Mouse (Mus musculus): ENCODE results near the gene Cmya5.

Gene Cmya5

GRCm38 (mm10) chr13:93062860-93063636 is 81.5 kb downstream of the Cmya5 start:
- no peak for DNase-seq (ENCODE audit: low read depth)

- DNase-seq (ENCODE audit: low read depth) = no peak
Measured at GRCm38 (mm10) chr13:93061311-93061710, 83.2 kb downstream of the Cmya5 start.

- DNase-seq (ENCODE audit: low read depth) = no peak
Measured at GRCm38 (mm10) chr13:93060437-93060836, 84.1 kb downstream of the Cmya5 start.

DNA sequence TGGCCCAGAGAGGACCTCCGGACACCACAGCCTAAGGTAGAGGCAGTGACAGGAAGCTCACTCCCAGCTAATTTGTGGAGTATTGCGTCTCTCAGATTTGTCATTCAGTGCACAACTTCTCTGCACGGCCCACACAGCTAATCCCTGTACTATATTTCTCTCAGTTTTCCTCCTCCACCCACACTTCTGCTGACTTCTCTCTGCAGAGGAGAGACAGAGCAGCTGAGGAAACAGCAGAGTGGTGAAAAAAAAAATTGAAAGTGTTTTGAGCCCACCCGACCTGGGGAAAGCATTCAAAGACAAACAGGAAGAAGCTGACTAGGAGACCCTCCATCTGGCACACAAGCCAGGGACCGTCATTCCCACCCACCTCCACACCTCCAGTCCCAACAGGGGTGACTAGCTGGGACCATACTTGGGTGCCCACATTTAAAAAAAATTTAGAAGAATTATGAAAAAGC is 85.9 kb downstream of the Cmya5 start:
- DNase-seq (ENCODE audit: low read depth) = no peak

DNA sequence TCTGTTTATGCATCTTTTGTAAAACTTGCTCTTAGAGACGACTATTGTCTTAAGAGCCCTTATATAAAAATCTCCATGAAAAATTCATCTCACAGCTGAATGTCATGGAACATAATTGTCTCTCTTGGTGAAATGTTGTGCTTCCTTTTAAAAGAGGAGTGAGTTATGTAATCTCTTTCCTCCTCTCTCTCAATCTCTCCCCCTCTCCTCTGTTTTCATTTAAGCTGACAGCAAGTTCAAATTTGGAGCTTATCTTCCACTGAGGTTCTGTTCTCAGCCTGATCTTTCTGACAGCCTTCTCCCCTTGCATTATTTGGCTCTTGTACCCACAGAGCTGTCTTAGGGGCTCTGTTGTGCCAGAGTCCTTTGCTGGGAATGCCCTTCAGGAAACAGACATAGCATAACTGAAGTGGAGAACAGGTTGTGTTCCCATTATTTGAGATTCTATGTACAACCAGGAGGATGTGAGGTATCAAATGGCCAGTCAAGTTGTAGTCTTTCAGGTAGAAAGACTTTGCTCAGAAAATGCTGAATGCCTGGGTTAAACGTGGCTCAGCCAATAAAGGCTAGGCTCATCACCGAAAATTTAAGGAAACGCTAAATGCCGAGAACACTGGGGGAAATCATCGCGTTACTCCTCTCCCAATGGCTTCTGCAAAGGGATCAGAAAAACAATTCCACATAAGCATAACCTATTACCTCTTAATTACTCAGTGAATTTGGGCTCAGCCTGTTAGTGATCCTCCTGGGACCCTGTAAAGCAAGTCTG is 86.8 kb downstream of the Cmya5 start:
- DNase-seq (ENCODE audit: low read depth) = no peak

DNA sequence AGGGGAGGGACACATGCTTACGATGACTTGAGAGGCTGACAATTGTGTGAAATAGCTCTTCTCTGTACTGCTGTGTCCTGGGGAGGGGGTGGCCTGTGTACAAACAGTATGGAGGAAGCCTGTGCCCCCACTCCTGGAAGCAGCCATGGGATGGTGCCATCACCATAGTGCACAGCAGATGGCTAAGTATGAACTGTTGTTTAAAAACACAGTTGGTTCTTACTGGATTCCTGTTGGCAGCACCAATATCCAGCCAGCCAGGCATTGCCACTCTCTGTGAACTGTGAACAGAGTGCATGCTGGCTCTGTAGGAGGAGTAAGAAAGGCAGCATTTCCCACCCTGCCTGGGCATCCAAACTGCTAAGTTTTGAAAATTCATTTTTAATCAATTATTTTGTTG is 88.4 kb downstream of the Cmya5 start:
- DNase-seq (ENCODE audit: low read depth) = no peak

DNA sequence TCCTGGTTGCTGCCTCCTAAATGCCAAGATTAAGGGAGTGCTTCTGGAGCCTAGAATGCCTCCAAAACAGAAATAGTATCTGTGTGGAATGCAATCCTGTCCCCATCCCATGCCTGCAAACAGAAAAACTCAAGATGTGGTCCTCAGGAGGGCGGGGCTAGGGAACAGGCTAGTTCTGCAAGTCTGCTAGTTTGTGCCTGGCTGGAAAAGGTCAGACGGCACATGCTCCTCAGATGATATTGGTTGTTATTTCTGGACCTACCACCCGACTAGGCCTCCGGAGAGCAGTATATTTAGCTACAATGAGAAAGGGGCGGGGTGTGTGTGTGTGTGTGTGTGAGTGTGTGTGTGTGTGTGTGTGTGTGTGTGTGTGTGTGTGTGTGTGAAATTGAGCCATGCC is 93.0 kb downstream of the Cmya5 start:
- no peak for DNase-seq (ENCODE audit: low read depth)

DNA sequence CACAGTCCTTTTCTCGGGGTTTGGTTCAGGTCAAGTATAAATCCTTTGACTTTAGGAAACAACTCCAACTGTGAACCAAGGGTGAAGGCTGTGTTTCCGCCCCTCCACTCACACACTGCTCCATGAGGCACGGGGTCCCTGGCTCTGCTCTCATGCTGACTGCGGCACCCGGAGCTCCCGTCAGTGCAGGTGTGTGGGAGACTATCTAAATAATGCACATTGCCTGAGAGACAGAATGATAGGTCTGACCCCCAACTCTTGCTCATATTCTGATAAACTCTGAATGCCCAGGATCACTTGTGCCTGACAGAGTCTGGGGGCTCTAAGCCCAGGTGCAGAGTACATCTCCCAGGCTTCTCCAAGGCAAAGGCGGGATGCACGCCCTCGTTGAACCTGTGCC is 103.5 kb downstream of the Cmya5 start:
- no peak for DNase-seq (ENCODE audit: low read depth)

GRCm38 (mm10) chr13:93036218-93036617 is 108.3 kb downstream of the Cmya5 start:
- DNase-seq (ENCODE audit: low read depth) = no peak

- DNase-seq (ENCODE audit: low read depth) = no peak
Measured at GRCm38 (mm10) chr13:93029337-93029736, 115.2 kb downstream of the Cmya5 start.

DNA sequence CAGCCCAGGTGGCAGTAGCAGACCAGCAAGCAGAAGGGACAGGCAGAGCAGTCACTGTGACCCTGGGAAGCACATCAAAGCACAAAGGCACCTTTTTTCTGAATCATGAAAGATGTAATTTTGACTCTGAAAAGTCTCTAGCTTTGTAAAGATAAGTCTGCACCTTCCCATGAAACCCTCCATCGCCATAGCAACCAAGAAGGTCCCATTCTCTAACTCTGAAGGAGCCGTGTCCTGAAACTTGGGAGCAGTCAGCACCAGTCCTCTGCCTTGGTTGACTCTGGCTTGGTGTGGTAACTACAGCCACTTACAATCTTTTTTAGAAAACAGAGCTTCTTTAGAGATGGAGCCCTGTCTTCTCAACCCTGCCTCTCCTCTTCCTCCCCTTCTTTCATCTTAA is 119.7 kb downstream of the Cmya5 start:
- no peak for DNase-seq (ENCODE audit: low read depth)

DNA sequence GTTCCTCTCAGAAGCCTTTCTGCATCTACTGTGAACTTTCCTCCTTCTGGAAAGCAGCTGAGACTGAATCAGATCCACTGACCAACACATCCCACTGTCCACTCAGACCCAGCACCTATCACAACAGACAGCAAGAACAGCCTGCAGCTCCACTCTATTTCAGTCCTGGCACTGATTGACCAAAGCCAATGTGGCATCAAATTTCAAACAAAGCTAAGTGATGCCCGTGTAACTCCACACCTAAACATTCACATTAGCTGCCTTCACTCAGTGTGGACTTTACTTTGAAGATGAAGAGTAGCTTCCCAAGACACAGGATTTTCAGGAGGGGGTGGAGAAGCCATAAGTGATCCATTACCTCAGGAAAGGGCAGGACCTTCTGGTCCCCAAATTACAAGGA is 122.4 kb downstream of the Cmya5 start:
- DNase-seq (ENCODE audit: low read depth) = no peak

GRCm38 (mm10) chr13:93012952-93013351 is 131.6 kb downstream of the Cmya5 start:
- DNase-seq (ENCODE audit: low read depth) = no peak

DNA sequence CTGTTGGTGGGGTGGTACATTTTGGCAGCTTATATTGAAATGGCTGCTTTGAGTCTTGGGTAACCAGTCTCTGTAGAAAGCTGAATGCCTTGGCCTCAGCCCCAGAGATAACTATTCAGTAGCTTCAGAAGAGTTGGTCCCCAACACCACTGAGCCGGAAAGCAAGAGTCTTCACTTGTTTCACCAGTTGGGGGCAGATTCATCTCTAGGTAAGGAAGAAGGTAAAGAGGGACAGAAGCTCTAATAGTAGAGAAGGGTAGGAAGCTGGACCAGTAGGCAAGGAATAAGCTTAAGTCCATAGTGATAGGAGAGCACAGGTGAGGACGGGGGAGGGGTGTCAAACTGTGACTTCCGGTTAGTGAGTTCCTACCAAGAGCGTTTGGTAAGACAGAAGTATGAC is 133.2 kb downstream of the Cmya5 start:
- DNase-seq (ENCODE audit: low read depth) = no peak

DNA sequence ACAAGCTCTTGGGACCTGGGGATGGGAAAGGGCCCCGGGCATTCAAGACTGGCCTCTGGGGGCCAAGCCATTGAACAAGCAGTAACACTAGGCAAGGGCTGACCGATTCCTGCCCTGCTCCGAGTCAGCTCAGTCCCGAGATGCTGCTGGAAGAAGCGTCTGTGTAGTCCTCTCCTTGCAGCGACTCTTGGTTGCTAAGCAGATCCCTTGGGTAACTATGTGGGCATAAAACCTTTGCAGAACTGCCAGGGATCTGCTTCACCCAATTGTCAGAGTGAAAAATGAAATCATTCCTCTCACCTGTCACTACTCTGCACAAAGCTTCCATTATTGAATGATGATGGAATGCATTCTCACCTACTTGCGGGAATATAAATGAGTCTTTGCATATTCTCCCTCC is 134.0 kb downstream of the Cmya5 start:
- no peak for DNase-seq (ENCODE audit: low read depth)

DNA sequence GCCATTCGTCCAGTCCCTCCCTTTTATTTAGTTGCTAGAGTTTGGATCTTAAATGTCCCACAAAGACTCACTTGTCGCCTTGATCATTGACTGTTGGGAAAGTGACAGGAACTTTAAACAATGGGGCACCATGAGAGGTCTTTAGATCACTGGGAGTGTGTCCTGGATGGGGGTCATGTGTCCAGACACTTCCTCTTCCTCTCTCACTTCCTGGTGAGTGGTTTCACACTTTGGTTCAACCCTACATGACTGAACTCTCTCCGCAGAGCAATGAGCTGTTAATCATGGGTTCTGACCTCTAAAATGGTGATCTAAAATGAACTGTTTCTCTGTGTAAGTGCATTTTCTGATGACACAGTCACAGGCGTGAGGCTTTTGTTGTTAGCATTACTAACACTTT is 137.4 kb downstream of the Cmya5 start:
- no peak for DNase-seq (ENCODE audit: low read depth)

- no peak for DNase-seq (ENCODE audit: low read depth)
Measured at GRCm38 (mm10) chr13:93006347-93006746, 138.2 kb downstream of the Cmya5 start.

DNA sequence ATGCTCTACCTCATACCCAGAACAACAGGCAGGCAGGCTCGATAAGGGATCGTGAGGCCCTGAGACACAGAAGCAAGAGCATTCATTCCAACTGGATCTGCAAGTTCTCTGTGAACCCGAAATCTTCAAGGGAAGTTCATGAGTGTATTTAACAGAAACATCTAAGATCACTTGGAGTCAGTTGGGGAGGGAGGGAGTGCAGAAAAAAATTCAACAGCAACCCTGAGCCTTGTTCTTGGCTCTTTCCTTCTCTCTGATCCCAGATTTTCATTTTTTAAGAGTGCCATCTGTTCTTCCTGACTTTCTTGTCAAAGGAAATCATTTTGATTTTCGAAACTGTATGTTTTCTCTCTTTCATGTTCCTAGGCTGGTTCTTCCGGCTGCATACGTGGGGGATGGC is 140.5 kb downstream of the Cmya5 start:
- DNase-seq (ENCODE audit: low read depth) = no peak

- no peak for DNase-seq (ENCODE audit: low read depth)
Measured at GRCm38 (mm10) chr13:93002456-93002855, 142.1 kb downstream of the Cmya5 start.

DNA sequence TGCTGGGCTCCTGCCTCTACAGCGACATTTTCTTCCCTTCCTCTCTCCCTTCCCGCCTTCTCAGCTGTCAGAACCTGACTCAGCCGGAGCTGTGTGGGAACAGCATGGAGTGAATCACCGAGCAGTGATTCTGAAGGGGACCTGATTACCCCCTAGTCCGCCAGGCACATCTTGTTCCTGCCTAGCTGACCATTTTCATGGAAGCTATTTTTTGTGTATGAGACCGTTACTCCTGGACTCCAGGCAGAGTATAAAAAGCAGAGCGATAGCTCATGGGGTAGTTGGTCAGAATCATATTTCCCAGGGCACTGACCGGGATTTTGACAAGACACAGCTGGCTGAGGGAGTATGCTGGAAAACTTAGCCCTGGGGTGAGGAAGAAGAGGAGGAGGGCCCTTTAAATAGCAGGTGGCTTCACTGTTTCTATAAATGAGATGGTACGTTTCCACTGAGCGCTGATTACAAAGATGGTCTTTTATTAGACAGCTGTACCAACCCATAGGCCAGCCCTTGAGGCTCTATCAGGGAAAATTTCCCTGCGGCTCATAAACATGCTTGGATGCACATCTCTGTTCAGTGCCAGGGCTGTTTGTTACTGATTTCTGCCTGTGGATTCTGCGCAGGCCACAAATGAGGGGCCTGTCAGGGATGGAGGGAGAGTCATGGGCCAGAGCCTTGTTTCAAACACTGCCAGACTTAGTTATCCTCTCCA is 143.7 kb downstream of the Cmya5 start:
- DNase-seq (ENCODE audit: low read depth) = no peak

DNA sequence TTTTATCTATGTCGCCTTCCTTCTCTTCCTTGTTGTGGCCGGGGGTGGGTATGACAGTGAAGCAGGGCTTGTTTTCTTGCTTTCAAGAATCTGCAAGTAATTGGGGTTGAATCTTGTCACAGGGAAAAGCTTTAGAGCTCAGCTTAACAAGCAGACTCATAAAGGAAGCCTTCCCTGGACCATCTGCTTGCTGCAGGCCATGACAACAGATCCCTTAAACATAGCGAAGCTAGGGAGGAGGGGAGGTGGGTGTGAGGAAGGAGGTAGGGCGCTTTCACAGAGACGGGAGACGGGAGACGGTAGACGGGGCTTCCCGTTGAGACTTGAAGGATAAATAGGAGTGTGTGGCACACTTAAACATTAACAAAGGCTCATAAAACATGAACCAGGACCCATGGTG is 144.7 kb downstream of the Cmya5 start:
- no peak for DNase-seq (ENCODE audit: low read depth)

- DNase-seq (ENCODE audit: low read depth) = no peak
Measured at GRCm38 (mm10) chr13:92994743-92995142, 149.8 kb downstream of the Cmya5 start.

GRCm38 (mm10) chr13:92992823-92993222 is 151.7 kb downstream of the Cmya5 start:
- no peak for DNase-seq (ENCODE audit: low read depth)

Data from c-Kit-positive CD71-negative TER-119-negative erythroid progenitor cells, embryonic 14.5 days (primary cell).